Mouse (Mus musculus): ENCODE measurements around the gene Gm20388.

DNA sequence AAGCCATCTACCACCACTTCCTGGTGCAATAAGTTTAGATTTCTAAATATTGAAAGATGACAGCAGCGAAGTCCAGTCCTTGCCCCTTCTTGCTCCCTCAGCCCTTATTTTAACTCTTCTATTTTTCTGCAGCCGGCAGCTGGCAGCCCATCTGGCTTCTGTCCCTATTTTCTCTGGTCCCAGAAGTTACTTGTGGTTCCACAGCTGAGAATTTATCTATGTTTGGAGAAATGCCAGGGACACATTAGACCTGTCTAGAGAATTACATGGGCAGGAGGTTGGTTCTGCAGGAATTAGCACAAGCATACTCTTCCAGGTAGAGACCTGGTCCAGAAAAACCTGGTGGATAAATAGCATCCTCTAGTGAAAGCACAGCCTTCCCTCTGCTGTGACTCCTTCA lies 3967.2 kb downstream of the Gm20388 start:
- no peak for TF ChIP-seq CTCF (IDR thresholded peaks at IDR 0.05; ENCODE audit: control insufficient read depth, insufficient read depth, low read length)
- TF ChIP-seq POLR2A (IDR thresholded peaks at IDR 0.05; ENCODE audit: borderline replicate concordance, control insufficient read depth, low read depth, low read length), result no peak

Data from bone marrow, adult 2 months (tissue).